Mouse (Mus musculus) R1 (cell line): ENCODE results near the gene Galnt12.
"Not testable (repeated sequence)": the region's sequence is repeated elsewhere in the genome, so short reads cannot be mapped to it uniquely, and the experiment has no call there.

Experiments
- DNase-seq: peaks from one replicate; pipeline ENCODE4 v3.0.0-alpha.2; 2018; ENCODE audit warnings: low read depth, low spot score

The Galnt12 gene

GRCm38 (mm10) chr4:47091493-47092386 is at the start of gene Galnt12:
Gene Galnt12, plus strand, starts transcription at chr4:47091909.
- DNase-seq: peak; percentile 36

DNA sequence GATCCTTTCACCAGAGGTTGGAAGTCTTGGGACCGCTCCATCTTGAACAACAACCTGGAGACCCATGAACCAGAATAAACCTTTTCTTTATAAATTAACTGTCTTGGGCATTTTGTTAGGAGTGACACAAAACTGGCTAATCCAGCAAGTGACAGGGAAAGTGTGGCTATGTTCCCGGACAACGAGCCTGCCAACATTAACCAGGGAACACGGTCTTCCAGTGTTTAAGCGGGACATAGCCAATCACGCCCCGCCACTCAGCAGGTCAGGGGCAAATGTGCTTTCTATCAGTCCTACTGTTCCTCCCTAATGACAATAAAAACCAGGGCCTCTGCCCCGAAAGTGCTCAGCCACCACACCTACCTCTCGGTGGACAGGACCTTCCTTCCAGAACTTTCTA is 47.8 kb upstream of the Galnt12 start:
- DNase-seq: no peak

DNA sequence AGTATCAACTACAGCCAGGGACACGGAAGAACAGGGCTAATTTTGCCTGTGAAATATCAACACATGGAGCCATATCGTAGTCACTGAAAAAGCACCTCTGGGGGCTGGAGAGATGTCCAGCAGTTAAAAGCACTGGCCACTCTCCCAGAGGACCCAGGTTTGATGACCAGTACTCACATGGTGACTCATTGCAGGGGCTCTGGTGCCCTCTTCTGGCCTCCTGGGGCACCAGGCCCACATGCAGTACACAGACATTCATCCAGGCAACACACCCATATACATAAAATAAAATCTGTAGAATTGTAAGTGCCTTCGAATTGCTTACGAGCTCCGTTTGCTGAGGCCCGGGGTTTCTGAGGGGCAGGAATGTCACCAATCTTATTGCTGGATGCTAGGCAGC is 44.7 kb upstream of the Galnt12 start:
- DNase-seq: no peak

- DNase-seq: no peak
Measured at GRCm38 (mm10) chr4:47047765-47048164, 43.9 kb upstream of the Galnt12 start.

GRCm38 (mm10) chr4:47049216-47049615 is 42.5 kb upstream of the Galnt12 start:
- no peak for DNase-seq

DNA sequence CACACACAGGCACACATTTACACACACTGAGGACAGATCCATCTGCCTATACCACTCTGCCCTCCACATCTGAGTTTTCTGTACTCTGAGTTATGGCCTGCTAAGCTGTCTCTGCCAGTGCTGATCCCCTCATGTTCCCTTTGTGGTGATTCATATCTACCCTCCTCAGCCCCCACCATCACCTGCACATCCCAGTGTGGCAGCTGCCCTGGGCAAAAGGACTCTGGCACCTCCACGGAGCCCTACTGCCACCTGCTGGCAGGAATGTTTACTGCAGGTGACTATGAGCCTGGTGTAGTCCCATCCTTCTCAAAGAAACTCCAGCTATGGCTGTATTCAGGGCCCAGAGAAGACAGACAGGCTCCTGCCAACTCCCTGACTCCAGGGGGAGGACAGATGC is 41.5 kb upstream of the Galnt12 start:
- DNase-seq: peak; percentile 79

- no peak for DNase-seq
Measured at GRCm38 (mm10) chr4:47050642-47051381, 40.9 kb upstream of the Galnt12 start.

- no peak for DNase-seq
Measured at GRCm38 (mm10) chr4:47051905-47052304, 39.8 kb upstream of the Galnt12 start.

DNA sequence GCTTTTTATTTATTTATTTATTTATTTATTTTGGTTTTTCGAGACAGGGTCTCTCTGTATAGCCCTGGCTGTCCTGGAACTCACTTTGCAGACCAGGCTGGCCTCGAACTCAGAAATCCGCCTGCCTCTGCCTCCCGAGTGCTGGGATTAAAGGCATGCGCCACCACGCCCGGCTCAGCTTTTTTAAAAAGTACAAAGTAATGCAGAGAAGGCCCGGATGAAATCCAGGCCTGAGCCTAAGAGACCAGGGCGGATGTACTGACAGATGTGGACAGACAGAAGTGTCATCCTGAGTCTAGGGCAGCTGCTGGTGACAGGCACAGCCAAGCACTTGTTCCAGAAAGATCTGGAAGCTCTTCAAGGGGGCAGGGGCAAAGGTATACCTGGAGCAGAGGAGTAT is 36.5 kb upstream of the Galnt12 start:
- DNase-seq: not testable (repeated sequence)

DNA sequence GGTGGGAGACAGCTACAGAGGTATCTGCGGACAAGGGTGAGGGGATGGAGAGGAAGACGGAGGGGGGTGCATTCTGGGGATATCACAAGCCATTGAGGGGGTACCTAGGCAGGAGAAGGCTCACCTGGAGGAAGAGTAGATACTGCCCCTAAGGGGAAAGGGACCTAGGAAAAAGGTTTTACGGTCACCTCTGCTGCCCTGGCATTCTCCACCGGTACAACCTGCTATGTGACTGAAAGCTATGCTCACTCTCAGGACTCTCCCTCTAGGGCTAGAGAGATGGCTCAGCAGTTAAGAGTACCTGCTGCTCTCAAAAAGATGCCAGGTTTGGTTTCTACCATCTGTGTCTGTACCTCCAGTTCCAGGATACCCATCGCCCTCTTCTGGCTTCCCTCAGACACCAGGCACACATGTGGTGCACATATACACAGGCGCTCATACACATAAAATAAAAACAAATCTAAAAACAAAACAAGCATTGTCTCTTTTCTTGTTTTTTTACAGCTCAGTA is 36.1 kb upstream of the Galnt12 start:
- DNase-seq: no peak

GRCm38 (mm10) chr4:47056791-47057509 is 34.8 kb upstream of the Galnt12 start, which contains the start of gene Anks6:
Gene Anks6, minus strand, starts transcription at chr4:47057427.
- peak; percentile 49 for DNase-seq

- no peak for DNase-seq
Measured at GRCm38 (mm10) chr4:47057510-47058325, 34.0 kb upstream of the Galnt12 start.

DNA sequence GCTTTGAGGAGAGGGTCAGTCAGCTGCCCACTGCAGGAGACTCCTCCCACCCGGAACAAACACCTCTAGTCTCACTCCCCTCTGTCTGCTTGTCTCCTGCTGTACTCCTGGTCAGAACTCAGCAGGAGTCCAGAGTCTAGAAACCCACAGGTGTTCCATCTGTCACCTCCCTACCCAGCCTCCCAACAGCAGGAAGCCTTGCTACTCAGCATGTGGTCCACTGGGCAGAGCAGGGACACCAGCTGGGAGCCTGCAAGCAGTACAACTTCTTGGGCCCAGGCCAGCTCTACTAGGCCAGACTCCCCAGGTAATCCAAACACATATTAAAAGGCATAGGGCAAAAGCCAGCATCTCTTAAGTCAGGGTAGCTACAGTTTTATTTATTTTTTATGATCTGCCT is 30.8 kb upstream of the Galnt12 start:
- no peak for DNase-seq

GRCm38 (mm10) chr4:47075054-47075453 is 16.7 kb upstream of the Galnt12 start:
- DNase-seq: no peak

GRCm38 (mm10) chr4:47079997-47080646 is 11.6 kb upstream of the Galnt12 start:
- DNase-seq: no peak

DNA sequence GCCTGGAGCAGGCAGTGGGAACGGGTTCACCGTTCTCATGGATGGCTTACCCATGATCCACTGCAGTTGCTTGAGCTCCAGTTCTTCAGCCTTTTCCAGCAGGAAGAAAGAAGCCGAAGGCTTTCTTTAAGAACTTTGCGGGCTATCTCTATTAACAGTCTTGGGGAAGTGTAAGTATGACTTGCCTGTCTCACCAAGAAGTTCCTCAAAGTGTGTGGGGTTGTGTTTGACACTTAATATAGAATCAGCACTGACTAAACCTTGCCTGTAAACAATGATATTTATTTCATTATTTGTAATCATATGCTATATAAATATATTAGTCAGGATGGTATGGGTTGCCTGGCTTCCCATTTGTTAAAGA is 11.1 kb upstream of the Galnt12 start:
- no peak for DNase-seq

DNA sequence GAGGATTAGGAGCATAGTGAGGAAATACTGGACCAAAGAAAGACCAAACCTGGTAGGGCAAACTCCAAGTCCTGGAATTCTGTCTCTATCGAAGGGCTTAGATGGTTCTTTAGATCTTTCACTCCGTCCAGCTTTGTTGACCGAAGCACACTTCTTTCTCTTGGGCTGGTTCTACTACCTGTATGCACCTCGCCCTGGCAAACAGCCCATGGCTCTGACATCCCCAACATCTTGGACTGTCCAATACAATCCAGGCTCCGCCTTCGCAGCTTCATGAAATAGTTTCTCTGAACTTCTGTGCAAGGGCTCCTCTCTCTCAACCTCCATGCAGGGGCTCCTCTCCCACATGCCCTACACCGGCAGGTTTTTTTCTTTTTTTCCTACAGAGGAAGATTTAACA is 7.9 kb upstream of the Galnt12 start:
- DNase-seq: no peak

GRCm38 (mm10) chr4:47088671-47089070 is 3.0 kb upstream of the Galnt12 start:
- no peak for DNase-seq

GRCm38 (mm10) chr4:47092387-47093021 is 795 bp downstream of the Galnt12 start:
- peak; percentile 36 for DNase-seq

- DNase-seq: no peak
Measured at GRCm38 (mm10) chr4:47093161-47093560, 1.5 kb downstream of the Galnt12 start.
